16 mouse cellular contexts compared by ENCODE assay signal in the genomic region with DNA sequence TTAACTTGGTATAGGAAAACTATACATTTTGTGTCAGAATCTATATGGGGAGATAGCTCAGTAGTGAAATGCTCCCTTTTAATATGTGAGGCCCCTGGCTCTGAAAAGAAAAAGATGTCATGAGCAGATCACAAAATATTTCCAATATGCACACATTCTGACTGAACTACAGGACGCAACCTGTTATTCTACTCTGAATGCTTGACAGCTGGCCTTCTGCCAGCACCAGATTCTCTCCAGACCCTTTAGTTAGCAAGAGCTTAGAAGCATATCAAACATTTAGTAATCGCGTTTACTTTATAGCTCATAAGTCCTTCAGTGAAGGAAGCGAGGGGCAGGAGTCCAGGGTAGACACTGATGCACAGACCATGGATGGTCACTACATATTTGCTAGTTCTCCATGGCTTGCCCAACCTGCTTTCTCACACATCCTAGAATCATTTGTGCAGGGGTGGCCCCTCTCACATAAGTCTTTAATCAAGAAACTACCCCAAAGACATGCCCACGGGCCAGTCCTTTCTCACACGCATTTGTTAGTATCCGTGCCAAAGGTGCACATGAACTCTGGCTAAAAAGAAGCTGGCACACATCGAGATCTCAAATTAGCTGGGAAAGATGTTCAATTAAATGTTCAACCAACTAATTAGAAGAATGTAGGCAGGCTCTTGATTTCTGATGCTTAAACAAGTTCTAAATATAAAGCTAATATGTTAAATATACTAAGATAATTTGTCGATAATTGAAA. TPM values are rescaled to one million over a fixed set of nuclear protein-coding genes. Genes with fewer than 3 reads are reported as not detected.
DNase-seq lines count a peak whose midpoint lies in the region; ATAC-seq and TF ChIP-seq lines count a peak whose summit lies in the region.
"Had no signal": no experiment of that assay in that cellular context is flagged by ENCODE, and none has a peak within 500 bp of the region (broad histone marks: within the 10 kb centered on the region; RNA-seq: fewer than 3 reads in every experiment).

No protein-coding gene starts in this region.

- peaks cover 11% of the 10 kb centered on the region for H3K36me3 ChIP-seq in forebrain, embryonic 15.5 days
- H3K36me3 ChIP-seq in forebrain, embryonic 11.5 days (ENCODE audit: control insufficient read depth, insufficient read depth, low read length), result no peaks in the 10 kb centered on the region
- 0 out of 2 replicates have a peak, but pooled peaks cover 5% of the 10 kb centered on the region for H3K36me3 ChIP-seq in limb, embryonic 14.5 days (ENCODE audit: control insufficient read depth, insufficient read depth, low read length)
- H3K36me3 ChIP-seq in limb, embryonic 10.5 days, result peaks cover 9% of the 10 kb centered on the region

- H3K9ac ChIP-seq in forebrain, embryonic 15.5 days (replicated peaks), result no peak overlapping the region
- no peak overlapping the region for H3K9ac ChIP-seq in forebrain, embryonic 11.5 days (ENCODE audit: low read length)
- H3K9ac ChIP-seq in limb, embryonic 14.5 days (ENCODE audit: low read depth, low read length, severe bottlenecking), result no peak overlapping the region
- H3K9ac ChIP-seq: liver, embryonic 14.5 days had no signal

- peaks cover 14% of the 10 kb centered on the region for H3K4me1 ChIP-seq in forebrain, embryonic 15.5 days
- no peaks in the 10 kb centered on the region for H3K4me1 ChIP-seq in forebrain, embryonic 11.5 days (replicated peaks; ENCODE audit: control insufficient read depth, insufficient read depth, low read length)
- 0 out of 2 replicates have a peak, but pooled peaks cover 2% of the 10 kb centered on the region for H3K4me1 ChIP-seq in limb, embryonic 14.5 days (ENCODE audit: control insufficient read depth, insufficient read depth, low read length)
- H3K4me1 ChIP-seq in limb, embryonic 10.5 days, result peaks cover 5% of the 10 kb centered on the region; the same call in 1 of the 2 replicates
- H3K4me1 ChIP-seq: heart, embryonic 10.5 days had no signal

- no peak overlapping the region for H3K4me3 ChIP-seq in forebrain, embryonic 15.5 days
- no peak overlapping the region for H3K4me3 ChIP-seq in forebrain, embryonic 11.5 days (ENCODE audit: low read depth, low read length)
- H3K4me3 ChIP-seq in limb, embryonic 14.5 days (replicated peaks; ENCODE audit: low read length), result no peak overlapping the region
- H3K4me3 ChIP-seq in limb, embryonic 10.5 days, result no peak overlapping the region
- H3K4me3 ChIP-seq in layer of hippocampus, adult 2 months, result no peak overlapping the region
- H3K4me3 ChIP-seq: erythroblast, embryonic 14.5 days; gastrocnemius, adult 2 months; heart, embryonic 10.5 days had no signal

- 48% methylated on average over 9 of the region's 9 CpGs for WGBS in forebrain, embryonic 15.5 days
- WGBS in forebrain, embryonic 11.5 days, result 94% methylated on average over 9 of the region's 9 CpGs
- 65% methylated on average over 9 of the region's 9 CpGs for WGBS in limb, embryonic 14.5 days
- 93% methylated on average over 9 of the region's 9 CpGs for WGBS in limb, embryonic 10.5 days

- H3K27me3 ChIP-seq in forebrain, embryonic 15.5 days, result no peaks in the 10 kb centered on the region
- H3K27me3 ChIP-seq in forebrain, embryonic 11.5 days (ENCODE audit: control insufficient read depth, insufficient read depth, low read length), result no peaks in the 10 kb centered on the region
- no peaks in the 10 kb centered on the region for H3K27me3 ChIP-seq in limb, embryonic 14.5 days (ENCODE audit: control insufficient read depth, insufficient read depth, low read length)
- H3K27me3 ChIP-seq in limb, embryonic 10.5 days (ENCODE audit: low read depth, poor library complexity, severe bottlenecking), result no peaks in the 10 kb centered on the region

- H3K4me2 ChIP-seq in forebrain, embryonic 15.5 days (replicated peaks), result no peak overlapping the region
- no peak overlapping the region for H3K4me2 ChIP-seq in forebrain, embryonic 11.5 days (ENCODE audit: low read depth, low read length, severe bottlenecking)
- H3K4me2 ChIP-seq in limb, embryonic 14.5 days (replicated peaks; ENCODE audit: low read depth, low read length, severe bottlenecking), result no peak overlapping the region

- H3K9me3 ChIP-seq in forebrain, embryonic 15.5 days, result no peaks in the 10 kb centered on the region
- H3K9me3 ChIP-seq in forebrain, embryonic 11.5 days (ENCODE audit: control insufficient read depth, low read length), result no peaks in the 10 kb centered on the region
- H3K9me3 ChIP-seq in limb, embryonic 14.5 days (ENCODE audit: control insufficient read depth, low read length), result no peaks in the 10 kb centered on the region; the same call in 1 of the 2 replicates
- H3K9me3 ChIP-seq in limb, embryonic 10.5 days (replicated peaks), result no peaks in the 10 kb centered on the region
- H3K9me3 ChIP-seq: heart, embryonic 10.5 days had no signal

- no peak for TF ChIP-seq POLR2A in limb, embryonic 14.5 days (IDR thresholded peaks at IDR 0.05; ENCODE audit: borderline replicate concordance, extremely low read depth, insufficient read depth, insufficient read length)

- DNase-seq in forebrain, embryonic 11.5 days (ENCODE audit: low spot score), result no peak
- peak; percentile 64 for DNase-seq in limb, embryonic 14.5 days (ENCODE audit: low spot score)
- no peak for DNase-seq in limb, embryonic 10.5 days (ENCODE audit: low spot score)
- peak; percentile 34 to 60 for DNase-seq in layer of hippocampus, adult 2 months (ENCODE audit: low spot score in 2 of 2)
- peak; percentile 4 for DNase-seq in lung, postnatal 10 days
- DNase-seq in heart, adult 18-20 months, result no peak
- DNase-seq in spleen, adult 12 weeks (ENCODE audit: low spot score), result no peak
- DNase-seq: cerebellum, adult 8-10 months; gastrocnemius, adult 2 months; kidney, adult 8-10 months; right cerebral cortex, postnatal 4 days; thymus, adult 2 months had no signal

- H3K27ac ChIP-seq in forebrain, embryonic 15.5 days (replicated peaks), result no peak overlapping the region
- no peak overlapping the region for H3K27ac ChIP-seq in forebrain, embryonic 11.5 days (ENCODE audit: low read depth, low read length)
- H3K27ac ChIP-seq in limb, embryonic 14.5 days (replicated peaks; ENCODE audit: low read depth, low read length), result no peak overlapping the region
- no peak overlapping the region for H3K27ac ChIP-seq in limb, embryonic 10.5 days
- peak overlapping the region; percentile 57 for H3K27ac ChIP-seq in layer of hippocampus, adult 2 months
- H3K27ac ChIP-seq: gastrocnemius, adult 2 months; heart, embryonic 10.5 days; liver, embryonic 14.5 days had no signal

- TF ChIP-seq CTCF in layer of hippocampus, adult 2 months (conservative IDR thresholded peaks at IDR 0.05), result no peak

- ATAC-seq in forebrain, embryonic 15.5 days (replicated peaks), result peak; percentile 51; the same call in 1 of the 2 replicates
- ATAC-seq in forebrain, embryonic 11.5 days (replicated peaks; ENCODE audit: low FRiP score), result no peak
- ATAC-seq in limb, embryonic 14.5 days (ENCODE audit: low FRiP score, low read depth), result no peak

RNA-seq across cellular contexts. Expression of a gene that starts 5.4 kb away (rescaled TPM):
- 7.0 and 8.8 TPM in 2 replicates for polyA plus RNA-seq in forebrain, embryonic 15.5 days (2015; fragmentation: Nextera tagmentation; extraction: Ambion mirVana)
- polyA plus RNA-seq in forebrain, embryonic 11.5 days (2014; fragmentation: Nextera tagmentation; extraction: Ambion mirVana), result 11.9 and 14.5 TPM in 2 replicates
- 11.3 and 12.0 TPM in 2 replicates for polyA plus RNA-seq in limb, embryonic 14.5 days (2012; rRNA removed)
- polyA plus RNA-seq in limb, embryonic 14.5 days (2014; fragmentation: Nextera tagmentation; extraction: Ambion mirVana), result 9.2 and 10.0 TPM in 2 replicates
- 9.1 and 12.4 TPM in 2 replicates for polyA plus RNA-seq in limb, embryonic 10.5 days (2016; fragmentation: Nextera tagmentation; extraction: Ambion mirVana)
- 10 to 100 TPM; 49.7 to 51.8 TPM for total RNA-seq in layer of hippocampus, adult 2 months (2021)
- total RNA-seq in heart, adult 18-20 months (2021), result 10 to 100 TPM; 12.4 to 12.5 TPM

RNA-seq across cellular contexts. Expression of a gene that starts 5.4 kb away (rescaled TPM):
- polyA plus RNA-seq in forebrain, embryonic 15.5 days (2015; fragmentation: Nextera tagmentation; extraction: Ambion mirVana), result 14.9 and 16.4 TPM in 2 replicates
- 20.4 and 23.9 TPM in 2 replicates for polyA plus RNA-seq in forebrain, embryonic 11.5 days (2014; fragmentation: Nextera tagmentation; extraction: Ambion mirVana)
- polyA plus RNA-seq in limb, embryonic 14.5 days (2012; rRNA removed), result 2.9 and 3.8 TPM in 2 replicates
- 6.6 and 7.0 TPM in 2 replicates for polyA plus RNA-seq in limb, embryonic 14.5 days (2014; fragmentation: Nextera tagmentation; extraction: Ambion mirVana)
- polyA plus RNA-seq in limb, embryonic 10.5 days (2016; fragmentation: Nextera tagmentation; extraction: Ambion mirVana), result 14.5 and 15.3 TPM in 2 replicates
- 10 to 100 TPM; 23.0 to 24.9 TPM for total RNA-seq in layer of hippocampus, adult 2 months (2021)
- total RNA-seq in heart, adult 18-20 months (2021), result 10 to 100 TPM; 17.6 to 17.8 TPM

RNA-seq across cellular contexts. Expression of a gene that starts 34.1 kb away (rescaled TPM):
- polyA plus RNA-seq in forebrain, embryonic 15.5 days (2015; fragmentation: Nextera tagmentation; extraction: Ambion mirVana), result 65.0 and 72.7 TPM in 2 replicates
- polyA plus RNA-seq in forebrain, embryonic 11.5 days (2014; fragmentation: Nextera tagmentation; extraction: Ambion mirVana), result 70.2 and 73.3 TPM in 2 replicates
- polyA plus RNA-seq in limb, embryonic 14.5 days (2012; rRNA removed), result 17.1 and 18.0 TPM in 2 replicates
- 34.7 and 41.1 TPM in 2 replicates for polyA plus RNA-seq in limb, embryonic 14.5 days (2014; fragmentation: Nextera tagmentation; extraction: Ambion mirVana)
- polyA plus RNA-seq in limb, embryonic 10.5 days (2016; fragmentation: Nextera tagmentation; extraction: Ambion mirVana), result 39.0 and 41.8 TPM in 2 replicates
- total RNA-seq in layer of hippocampus, adult 2 months (2021), result 10 to 100 TPM; 35.2 to 37.9 TPM
- 10 to 100 TPM; 15.0 to 15.1 TPM for total RNA-seq in heart, adult 18-20 months (2021)

Comparison
In these comparisons a context has a peak if more than half of its experiments do, and no peak if none do; other contexts are left out.
1. DNase-seq: peak in limb, embryonic 14.5 days (single experiment), layer of hippocampus, adult 2 months (2 of 2) and lung, postnatal 10 days (single experiment); none in forebrain, embryonic 11.5 days (single experiment), limb, embryonic 10.5 days (single experiment), heart, adult 18-20 months (0 of 2) and spleen, adult 12 weeks (single experiment).